Mouse (Mus musculus) neural tube, embryonic 14.5 days (tissue): ENCODE data around the gene Vmn2r45. TPM values are rescaled to one million over a fixed set of nuclear protein-coding genes. Genes with fewer than 3 reads are reported as not detected.
"Not testable (repeated sequence)": the region's sequence is repeated elsewhere in the genome, so short reads cannot be mapped to it uniquely, and the experiment has no call there.

Experiments used
- ATAC-seq: fragments of 200-750 bp; cut with Nextera tagmentation; 2 replicates; pipeline ENCODE4 v1.8.0; 2017; ENCODE audit warnings: low read depth, mild to moderate bottlenecking, moderate TSS enrichment, moderate library complexity
- H3K27ac ChIP-seq: fragments of 300-500 bp; sonication (generic); 2 replicates; pipeline ENCODE4 v1.5.1; 2014; ENCODE audit warnings: low read depth, mild to moderate bottlenecking, control low read depth, low read length, moderate library complexity, mixed read lengths
- H3K27me3 ChIP-seq: fragments of 300-500 bp; sonication (generic); 2 replicates; pipeline ENCODE4 v1.6.1; 2014; ENCODE audit warnings: low read length; ENCODE audit not compliant: control insufficient read depth, insufficient read depth
- H3K36me3 ChIP-seq: fragments of 300-500 bp; sonication (generic); 2 replicates; pipeline ENCODE4 v1.6.1; 2014; ENCODE audit warnings: low read length, mixed read lengths; ENCODE audit not compliant: control insufficient read depth, insufficient read depth
- H3K4me1 ChIP-seq: fragments of 300-500 bp; sonication (generic); 2 replicates; pipeline ENCODE4 v1.6.1; 2014; ENCODE audit warnings: low read length; ENCODE audit not compliant: control insufficient read depth, insufficient read depth
- H3K4me2 ChIP-seq: fragments of 300-500 bp; sonication (generic); 2 replicates; pipeline ENCODE4 v1.6.1; 2014; ENCODE audit warnings: mild to moderate bottlenecking, low read depth, low read length, control low read depth
- H3K4me3 ChIP-seq: fragments of 300-500 bp; sonication (generic); 2 replicates; pipeline ENCODE4 v1.5.1; 2014; ENCODE audit warnings: low read depth, low read length, control low read depth, mixed read lengths
- H3K9ac ChIP-seq: fragments of 300-500 bp; sonication (generic); replicated peaks from 2 replicates; pipeline ENCODE4 v1.6.1; 2014; ENCODE audit warnings: low read depth, mild to moderate bottlenecking, control low read depth, low read length, mixed read lengths
- H3K9me3 ChIP-seq: fragments of 300-500 bp; sonication (generic); 2 replicates; pipeline ENCODE4 v1.6.1; 2016; ENCODE audit warnings: low read length; ENCODE audit not compliant: control insufficient read depth
- WGBS: fragments of 180-500 bp; shearing (Covaris S2); extraction: QIAGEN DNeasy Blood & Tissue Kit; methylation state at CpG from one replicate; pipeline ENCODE4 v1.1.7; 2014; 5-methylcytosine and 5-hydroxymethylcytosine counted together
- polyA plus RNA-seq: library from polyadenylated mRNA; unstranded; fragments of >200 nt; fragmentation: Nextera tagmentation; extraction: Ambion mirVana; gene quantifications from 2 replicates; pipeline ENCODE4 v1.2.1, GENCODE M21; 2014

Vmn2r45 gene
- polyA plus RNA-seq: not detected in 2 replicates

DNA sequence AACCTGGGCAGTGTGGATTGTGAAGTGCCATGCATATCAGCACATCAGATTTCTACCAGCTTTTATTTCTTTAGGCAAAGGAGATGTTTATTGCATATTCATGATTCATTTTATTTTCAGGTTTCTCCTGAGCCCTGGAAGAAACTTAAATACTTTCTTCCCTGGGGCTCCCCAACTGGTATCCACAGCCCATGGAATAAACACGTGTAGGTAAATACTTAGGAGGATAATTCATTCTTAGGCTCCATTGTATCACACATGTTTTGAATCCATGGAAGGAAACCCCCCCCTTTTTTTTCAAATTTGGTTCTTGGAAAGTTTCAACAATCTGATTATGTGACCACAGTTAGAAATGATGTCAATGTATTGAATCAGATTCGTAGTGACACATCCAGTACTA is at the start of gene Vmn2r45:
TSS of gene Vmn2r45 (minus strand) at position 101 of the 400 bp plus-strand sequence.
- H3K27me3 ChIP-seq, H3K9ac ChIP-seq, H3K27ac ChIP-seq, ATAC-seq, H3K4me1 ChIP-seq, H3K9me3 ChIP-seq, H3K4me2 ChIP-seq, H3K36me3 ChIP-seq, H3K4me3 ChIP-seq: not testable (repeated sequence)
- WGBS: 59% methylated on average over 1 of the region's 2 CpGs

Other genes starting within 250 kb of the Vmn2r45 start
- not detected in 2 replicates for gene Vmn2r43, start 228.5 kb downstream of the Vmn2r45 start, polyA plus RNA-seq
- not detected in 2 replicates for gene Vmn2r44, start 105.7 kb downstream of the Vmn2r45 start, polyA plus RNA-seq